Mouse (Mus musculus) stomach, embryonic 15.5 days (tissue): ENCODE results near the gene Atp5d. TPM values are rescaled to one million over a fixed set of nuclear protein-coding genes. Genes with fewer than 3 reads are reported as not detected.

Experiments used
- ATAC-seq: fragments of 200-750 bp; cut with Nextera tagmentation; 2 replicates; pipeline ENCODE4 v1.8.0; 2017; ENCODE audit warnings: low read depth, moderate number of reproducible peaks, moderate TSS enrichment; ENCODE audit not compliant: insufficient read depth, low FRiP score
- H3K27ac ChIP-seq: fragments of 300-500 bp; sonication (generic); 2 replicates; pipeline ENCODE4 v1.5.1; 2015; ENCODE audit warnings: mild to moderate bottlenecking, inconsistent platforms
- H3K27me3 ChIP-seq: fragments of 300-500 bp; sonication (generic); replicated peaks from 2 replicates; pipeline ENCODE4 v1.6.1; 2015; ENCODE audit warnings: inconsistent platforms
- H3K36me3 ChIP-seq: fragments of 300-500 bp; sonication (generic); 2 replicates; pipeline ENCODE4 v1.6.1; 2015; ENCODE audit warnings: inconsistent platforms
- H3K4me1 ChIP-seq: fragments of 300-500 bp; sonication (generic); 2 replicates; pipeline ENCODE4 v1.6.1; 2015; ENCODE audit warnings: inconsistent platforms
- H3K4me2 ChIP-seq: fragments of 300-500 bp; sonication (generic); 2 replicates; pipeline ENCODE4 v1.6.1; 2015; ENCODE audit warnings: mild to moderate bottlenecking, inconsistent platforms
- H3K4me3 ChIP-seq: fragments of 300-500 bp; sonication (generic); replicated peaks from 2 replicates; pipeline ENCODE4 v1.5.1; 2015; ENCODE audit warnings: inconsistent platforms
- H3K9ac ChIP-seq: fragments of 300-500 bp; sonication (generic); 2 replicates; pipeline ENCODE4 v1.6.1; 2015; ENCODE audit warnings: inconsistent platforms
- H3K9me3 ChIP-seq: fragments of 300-500 bp; sonication (generic); 2 replicates; pipeline ENCODE4 v1.6.1; 2016; ENCODE audit warnings: inconsistent platforms
- WGBS: fragments of 180-500 bp; shearing (Covaris S2); methylation state at CpG from one replicate; pipeline ENCODE4 v1.1.7; 2015; 5-methylcytosine and 5-hydroxymethylcytosine counted together
- polyA plus RNA-seq: library from polyadenylated mRNA; unstranded; fragments of >200 nt; fragmentation: Nextera tagmentation; extraction: Ambion mirVana; gene quantifications from 2 replicates; pipeline ENCODE4 v1.2.1, GENCODE M21; 2015

Gene Atp5d
- polyA plus RNA-seq, 1 experiment from 2014 or later = 602 TPM

GRCm38 (mm10) chr10:80182547-80182946 is 44.1 kb downstream of the Atp5d start:
- Histone ChIP-seq H3K9me3 (no peaks in the 10 kb centered on the region), H3K4me1 (peaks cover 16% of the 10 kb centered on the region), H3K9ac (no peak overlapping the region), H3K36me3 (no peaks in the 10 kb centered on the region), H3K27me3 (no peaks in the 10 kb centered on the region; the same call in 1 of the 2 replicates), H3K4me3 (no peak overlapping the region), H3K27ac (no peak overlapping the region), H3K4me2 (no peak overlapping the region)
- 92% methylated on average over 7 of the region's 7 CpGs for WGBS
- no peak for ATAC-seq

- peaks cover 9% of the 10 kb centered on the region for H3K4me1 ChIP-seq
- peaks cover 21% of the 10 kb centered on the region for H3K27me3 ChIP-seq
- no peaks in the 10 kb centered on the region for H3K9me3 ChIP-seq
- H3K4me2 ChIP-seq = no peak overlapping the region
- H3K4me3 ChIP-seq = no peak overlapping the region
- ATAC-seq = no peak
- WGBS = 47% methylated on average over 27 of the region's 27 CpGs
- no peaks in the 10 kb centered on the region for H3K36me3 ChIP-seq
- no peak overlapping the region for H3K9ac ChIP-seq
- no peak overlapping the region for H3K27ac ChIP-seq
Observed at GRCm38 (mm10) chr10:80186649-80187048, 48.2 kb downstream of the Atp5d start.

GRCm38 (mm10) chr10:80187739-80188138 is 49.3 kb downstream of the Atp5d start:
- Histone ChIP-seq H3K4me3 (no peak overlapping the region), H3K36me3 (no peaks in the 10 kb centered on the region), H3K4me2 (no peak overlapping the region), H3K4me1 (peaks cover 9% of the 10 kb centered on the region), H3K9ac (no peak overlapping the region), H3K9me3 (no peaks in the 10 kb centered on the region), H3K27ac (no peak overlapping the region), H3K27me3 (peaks cover 32% of the 10 kb centered on the region)
- ATAC-seq = no peak
- 92% methylated on average over 10 of the region's 10 CpGs for WGBS

- Histone ChIP-seq H3K9ac (no peak overlapping the region), H3K27me3 (peaks cover 33% of the 10 kb centered on the region), H3K27ac (no peak overlapping the region), H3K36me3 (no peaks in the 10 kb centered on the region), H3K9me3 (no peaks in the 10 kb centered on the region), H3K4me2 (no peak overlapping the region), H3K4me3 (no peak overlapping the region), H3K4me1 (peaks cover 9% of the 10 kb centered on the region)
- 74% methylated on average over 15 of the region's 15 CpGs for WGBS
- no peak for ATAC-seq
Observed at GRCm38 (mm10) chr10:80188453-80189024, 50.1 kb downstream of the Atp5d start.

GRCm38 (mm10) chr10:80189999-80190398 is 51.6 kb downstream of the Atp5d start:
- peaks cover 9% of the 10 kb centered on the region for H3K4me1 ChIP-seq
- H3K36me3 ChIP-seq = no peaks in the 10 kb centered on the region
- H3K4me2 ChIP-seq = peak overlapping the region; percentile 81
- H3K4me3 ChIP-seq = peak overlapping the region; percentile 40
- no peak for ATAC-seq
- H3K9ac ChIP-seq = peak overlapping the region; percentile 16; the same call in 1 of the 2 replicates
- peaks cover 33% of the 10 kb centered on the region for H3K27me3 ChIP-seq
- H3K9me3 ChIP-seq = no peaks in the 10 kb centered on the region
- 17% methylated on average over 21 of the region's 21 CpGs for WGBS
- H3K27ac ChIP-seq = no peak overlapping the region

- peak overlapping the region; percentile 40 for H3K4me3 ChIP-seq
- no peaks in the 10 kb centered on the region for H3K9me3 ChIP-seq
- H3K4me2 ChIP-seq = peak overlapping the region; percentile 81
- ATAC-seq = no peak
- H3K27ac ChIP-seq = no peak overlapping the region
- peaks cover 9% of the 10 kb centered on the region for H3K4me1 ChIP-seq
- peaks cover 33% of the 10 kb centered on the region for H3K27me3 ChIP-seq
- peak overlapping the region; percentile 16; the same call in 1 of the 2 replicates for H3K9ac ChIP-seq
- 2% methylated on average over 48 of the region's 48 CpGs for WGBS
- H3K36me3 ChIP-seq = no peaks in the 10 kb centered on the region
Observed at GRCm38 (mm10) chr10:80190491-80191051, 52.1 kb downstream of the Atp5d start.

- H3K36me3 ChIP-seq = no peaks in the 10 kb centered on the region
- H3K4me1 ChIP-seq = peaks cover 9% of the 10 kb centered on the region
- no peak overlapping the region for H3K27ac ChIP-seq
- H3K4me3 ChIP-seq = no peak overlapping the region
- H3K4me2 ChIP-seq = no peak overlapping the region
- ATAC-seq = no peak
- H3K27me3 ChIP-seq = peaks cover 32% of the 10 kb centered on the region
- H3K9ac ChIP-seq = no peak overlapping the region
- no peaks in the 10 kb centered on the region for H3K9me3 ChIP-seq
- WGBS = 75% methylated on average over 6 of the region's 6 CpGs
Observed at GRCm38 (mm10) chr10:80193976-80194375, 55.5 kb downstream of the Atp5d start.

GRCm38 (mm10) chr10:80194441-80194840 is 56.0 kb downstream of the Atp5d start:
- Histone ChIP-seq H3K4me2 (no peak overlapping the region), H3K27me3 (peaks cover 29% of the 10 kb centered on the region), H3K9me3 (no peaks in the 10 kb centered on the region), H3K4me1 (peaks cover 9% of the 10 kb centered on the region), H3K4me3 (no peak overlapping the region), H3K36me3 (no peaks in the 10 kb centered on the region), H3K27ac (no peak overlapping the region), H3K9ac (no peak overlapping the region)
- 69% methylated on average over 8 of the region's 8 CpGs for WGBS
- no peak for ATAC-seq

Other genes with a start within 250 kb of the Atp5d start
- gene Cfd, start 247.8 kb upstream of the Atp5d start, polyA plus RNA-seq = not detected in 2 replicates
- gene Med16, start 229.7 kb upstream of the Atp5d start, polyA plus RNA-seq = 43.6 and 47.8 TPM in 2 replicates
- 4.4 and 13.3 TPM in 2 replicates for gene Gm26602, start 227.8 kb upstream of the Atp5d start, polyA plus RNA-seq
- gene Kiss1r, start 221.7 kb upstream of the Atp5d start, polyA plus RNA-seq = 0.83 and 0.94 TPM in 2 replicates
- 137 and 140 TPM in 2 replicates for gene R3hdm4, start 217.4 kb upstream of the Atp5d start, polyA plus RNA-seq
- gene Arid3a, start 211.6 kb upstream of the Atp5d start, polyA plus RNA-seq = 9.8 and 10.0 TPM in 2 replicates
- gene Wdr18, start 178.5 kb upstream of the Atp5d start, polyA plus RNA-seq = 86.0 and 86.2 TPM in 2 replicates
- 0.27 and 0.34 TPM in 2 replicates for gene Grin3b, start 167.9 kb upstream of the Atp5d start, polyA plus RNA-seq
- gene Tmem259, start 154.3 kb upstream of the Atp5d start, polyA plus RNA-seq = 20.6 and 21.3 TPM in 2 replicates
- 274 and 279 TPM in 2 replicates for gene Cnn2, start 150.0 kb upstream of the Atp5d start, polyA plus RNA-seq
- gene Abca7, start 142.1 kb upstream of the Atp5d start, polyA plus RNA-seq = 4.2 and 4.8 TPM in 2 replicates
- 9.1 and 10.0 TPM in 2 replicates for gene Arhgap45, start 122.0 kb upstream of the Atp5d start, polyA plus RNA-seq
- gene Polr2e, start 98.8 kb upstream of the Atp5d start, polyA plus RNA-seq = 188 and 199 TPM in 2 replicates
- 500 and 567 TPM in 2 replicates for gene Gpx4, start 91.5 kb upstream of the Atp5d start, polyA plus RNA-seq
- 14.8 and 15.9 TPM in 2 replicates for gene Sbno2, start 33.1 kb upstream of the Atp5d start, polyA plus RNA-seq
- 16.9 and 19.2 TPM in 2 replicates for gene Stk11, start 22.8 kb upstream of the Atp5d start, polyA plus RNA-seq
- gene Cbarp, start 2.2 kb downstream of the Atp5d start, polyA plus RNA-seq = 5.1 and 6.7 TPM in 2 replicates
- gene Midn, start 9.6 kb downstream of the Atp5d start, polyA plus RNA-seq = 16.0 and 19.8 TPM in 2 replicates
- 90.3 and 103 TPM in 2 replicates for gene Cirbp, start 27.4 kb downstream of the Atp5d start, polyA plus RNA-seq
- gene 1600002K03Rik, start 34.3 kb downstream of the Atp5d start, polyA plus RNA-seq = 17.5 and 19.7 TPM in 2 replicates
- gene Efna2, start 40.9 kb downstream of the Atp5d start, polyA plus RNA-seq = 15.7 TPM in 2 replicates
- 58.6 and 66.5 TPM in 2 replicates for gene Mum1, start 87.8 kb downstream of the Atp5d start, polyA plus RNA-seq
- 326 and 364 TPM in 2 replicates for gene Ndufs7, start 110.5 kb downstream of the Atp5d start, polyA plus RNA-seq
- 111 and 148 TPM in 2 replicates for gene Gamt, start 122.4 kb downstream of the Atp5d start, polyA plus RNA-seq
- 62.4 and 66.4 TPM in 2 replicates for gene Dazap1, start 122.9 kb downstream of the Atp5d start, polyA plus RNA-seq
- 904 and 948 TPM in 2 replicates for gene Rps15, start 153.8 kb downstream of the Atp5d start, polyA plus RNA-seq
- 5.0 and 5.2 TPM in 2 replicates for gene Apc2, start 157.3 kb downstream of the Atp5d start, polyA plus RNA-seq
- 40.5 and 46.4 TPM in 2 replicates for gene 2310011J03Rik, start 181.9 kb downstream of the Atp5d start, polyA plus RNA-seq
- 4.8 and 5.4 TPM in 2 replicates for gene Pcsk4, start 190.9 kb downstream of the Atp5d start, polyA plus RNA-seq
- 44.5 and 51.2 TPM in 2 replicates for gene Reep6, start 191.3 kb downstream of the Atp5d start, polyA plus RNA-seq
- gene Adamtsl5, start 209.8 kb downstream of the Atp5d start, polyA plus RNA-seq = 13.7 and 17.0 TPM in 2 replicates
- gene Plk5, start 217.8 kb downstream of the Atp5d start, polyA plus RNA-seq = 0.30 and 0.67 TPM in 2 replicates
- gene Mex3d, start 249.0 kb downstream of the Atp5d start, polyA plus RNA-seq = 7.8 and 8.7 TPM in 2 replicates